Mouse (Mus musculus): ENCODE data around the gene Ftl1.

The Ftl1 gene

DNA sequence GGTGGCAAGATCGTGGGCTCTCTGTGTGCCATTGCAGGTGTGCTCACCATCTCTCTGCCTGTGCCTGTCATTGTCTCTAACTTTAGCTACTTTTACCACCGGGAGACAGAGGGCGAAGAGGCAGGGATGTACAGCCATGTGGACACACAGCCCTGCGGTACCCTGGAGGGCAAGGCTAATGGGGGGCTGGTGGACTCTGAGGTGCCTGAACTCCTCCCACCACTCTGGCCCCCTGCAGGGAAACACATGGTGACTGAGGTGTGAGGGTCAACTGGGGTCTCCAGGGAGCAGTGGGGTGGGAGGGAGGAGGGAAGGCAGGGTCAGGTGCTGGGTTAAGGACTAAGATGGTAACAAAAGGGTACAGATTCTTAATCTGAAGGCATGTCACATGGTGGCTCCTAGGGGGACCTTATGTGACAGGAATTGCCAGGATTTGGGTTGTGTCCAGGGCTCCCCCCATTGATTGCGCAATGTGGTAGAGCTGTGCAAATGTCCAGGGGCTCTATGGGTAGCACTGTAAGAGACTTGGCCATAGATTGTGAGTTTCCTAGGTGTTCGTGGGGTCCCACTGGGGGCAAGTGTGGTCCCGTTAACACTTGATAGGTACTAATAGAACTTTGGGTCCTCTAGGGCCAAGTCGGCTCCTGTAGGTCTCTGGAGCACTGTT, 50.1 kb downstream of the Ftl1 start:
- DNase-seq = no peak

DNA sequence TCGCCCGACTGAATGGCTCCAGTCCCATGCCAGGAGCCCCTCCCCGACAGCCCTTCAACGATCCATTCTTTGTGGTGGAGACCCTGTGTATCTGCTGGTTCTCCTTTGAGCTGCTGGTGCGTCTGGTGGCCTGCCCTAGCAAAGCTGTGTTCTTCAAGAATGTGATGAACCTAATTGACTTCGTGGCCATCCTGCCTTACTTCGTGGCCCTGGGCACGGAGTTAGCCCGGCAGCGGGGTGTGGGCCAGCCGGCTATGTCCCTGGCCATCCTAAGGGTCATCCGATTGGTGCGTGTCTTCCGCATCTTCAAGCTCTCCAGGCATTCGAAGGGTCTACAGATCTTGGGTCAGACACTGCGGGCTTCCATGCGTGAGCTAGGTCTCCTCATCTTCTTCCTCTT, 50.7 kb downstream of the Ftl1 start:
- no peak for DNase-seq

DNA sequence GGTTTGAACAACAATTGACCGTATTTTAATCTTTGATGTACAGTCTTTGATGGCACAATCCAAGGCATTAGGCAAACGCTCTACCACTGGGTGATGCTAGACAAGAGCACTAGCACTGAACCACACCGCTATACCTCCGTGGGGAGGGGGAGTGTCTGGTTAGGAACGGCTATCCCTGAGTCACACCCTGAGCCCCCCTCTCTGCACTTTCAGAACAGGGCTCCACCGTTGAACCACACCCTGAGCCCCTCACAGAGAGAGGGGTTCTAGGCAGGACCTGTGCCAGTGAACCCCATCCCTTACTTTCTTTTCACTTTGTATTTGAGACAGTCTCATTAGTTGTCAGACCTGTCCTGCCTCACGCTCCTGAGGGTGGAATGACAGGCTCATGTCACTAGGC, 51.3 kb downstream of the Ftl1 start:
- DNase-seq = no peak

Data from lung, postnatal 36 days (tissue).